Mouse (Mus musculus): ENCODE data around the gene Olfr20. TPM values are rescaled to one million over a fixed set of nuclear protein-coding genes. Genes with fewer than 3 reads are reported as not detected.

The Olfr20 gene
- total and polyA plus RNA-seq, 2 experiments: 1.8 TPM; not detected in 1

DNA sequence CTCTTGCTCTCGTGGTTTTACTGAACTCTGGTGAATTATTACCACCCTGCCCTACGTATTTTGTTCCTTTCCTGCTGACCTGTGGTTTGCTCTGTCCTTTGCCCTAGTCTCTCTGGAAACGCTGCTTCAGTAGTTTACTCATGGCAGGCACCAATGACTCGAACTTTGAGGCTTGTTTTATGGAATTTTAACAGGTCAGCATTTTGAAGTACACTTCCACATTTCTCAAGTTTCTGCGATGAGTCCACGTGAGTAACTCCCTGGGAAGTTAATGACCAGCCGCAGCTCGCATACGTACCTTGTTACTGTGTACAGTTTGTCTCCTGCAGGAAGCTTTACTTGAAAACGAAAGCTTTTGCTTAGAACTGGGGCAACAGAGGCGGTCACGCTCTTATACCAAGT, 24.1 kb upstream of the Olfr20 start:
- TF ChIP-seq CTCF (IDR thresholded peaks at IDR 0.05; ENCODE audit: low read depth, low read length): no peak
- TF ChIP-seq POLR2A (IDR thresholded peaks at IDR 0.05; ENCODE audit: extremely low read depth, insufficient read depth, low read length): no peak
- 10% methylated on average over 12 of the region's 12 CpGs for WGBS
- Histone ChIP-seq H3K9ac (ENCODE audit: low read depth, low read length) (no peak overlapping the region), H3K4me1 (ENCODE audit: control insufficient read depth, insufficient read depth, low read length) (peaks cover 9% of the 10 kb centered on the region; the same call in 1 of the 2 replicates), H3K4me3 (ENCODE audit: insufficient read depth, low read depth, low read length) (peak overlapping the region; percentile 46), H3K27ac (replicated peaks; ENCODE audit: insufficient read depth, low read depth, low read length) (no peak overlapping the region; the same call in 1 of the 2 replicates), H3K36me3 (ENCODE audit: control insufficient read depth, insufficient read depth, low read length) (no peaks in the 10 kb centered on the region), H3K79me2 (ENCODE audit: control insufficient read depth, insufficient read depth, low read length) (peaks cover 7% of the 10 kb centered on the region; the same call in 1 of the 2 replicates), H3K27me3 (ENCODE audit: control insufficient read depth, insufficient read depth, low read length) (no peaks in the 10 kb centered on the region)
- peak; percentile 100 for DNase-seq (ENCODE audit: extremely low read depth, low read depth, low spot score)

DNA sequence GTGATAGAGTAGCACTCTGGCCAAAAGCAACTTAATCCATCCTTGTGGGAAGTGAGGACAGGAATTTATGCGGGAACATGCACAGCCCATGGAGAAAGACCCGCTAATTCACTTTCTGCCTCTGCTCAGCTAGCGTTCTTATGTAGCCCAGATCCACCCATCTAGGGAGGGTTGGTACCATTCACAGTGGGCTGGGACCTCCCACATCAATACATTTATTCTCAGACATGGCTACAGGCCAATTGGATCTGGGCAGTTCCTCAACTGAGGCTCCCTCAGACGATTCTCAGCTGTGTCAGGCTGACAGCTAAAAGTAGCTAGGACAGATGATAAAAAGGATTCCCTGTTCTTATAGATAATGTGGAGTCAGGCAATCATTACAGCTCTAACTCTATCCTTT, 23.2 kb upstream of the Olfr20 start:
- Histone ChIP-seq H3K9ac (ENCODE audit: low read depth, low read length) (no peak overlapping the region), H3K36me3 (ENCODE audit: control insufficient read depth, insufficient read depth, low read length) (no peaks in the 10 kb centered on the region), H3K4me1 (ENCODE audit: control insufficient read depth, insufficient read depth, low read length) (peaks cover 9% of the 10 kb centered on the region; the same call in 1 of the 2 replicates), H3K27ac (replicated peaks; ENCODE audit: insufficient read depth, low read depth, low read length) (no peak overlapping the region), H3K27me3 (ENCODE audit: control insufficient read depth, insufficient read depth, low read length) (no peaks in the 10 kb centered on the region), H3K4me3 (ENCODE audit: insufficient read depth, low read depth, low read length) (no peak overlapping the region), H3K79me2 (ENCODE audit: control insufficient read depth, insufficient read depth, low read length) (peaks cover 7% of the 10 kb centered on the region; the same call in 1 of the 2 replicates)
- 19% methylated on average over 4 of the region's 4 CpGs for WGBS
- TF ChIP-seq POLR2A (IDR thresholded peaks at IDR 0.05; ENCODE audit: extremely low read depth, insufficient read depth, low read length) (no peak), CTCF (IDR thresholded peaks at IDR 0.05; ENCODE audit: low read depth, low read length) (no peak)
- no peak for DNase-seq (ENCODE audit: extremely low read depth, low read depth, low spot score)

DNA sequence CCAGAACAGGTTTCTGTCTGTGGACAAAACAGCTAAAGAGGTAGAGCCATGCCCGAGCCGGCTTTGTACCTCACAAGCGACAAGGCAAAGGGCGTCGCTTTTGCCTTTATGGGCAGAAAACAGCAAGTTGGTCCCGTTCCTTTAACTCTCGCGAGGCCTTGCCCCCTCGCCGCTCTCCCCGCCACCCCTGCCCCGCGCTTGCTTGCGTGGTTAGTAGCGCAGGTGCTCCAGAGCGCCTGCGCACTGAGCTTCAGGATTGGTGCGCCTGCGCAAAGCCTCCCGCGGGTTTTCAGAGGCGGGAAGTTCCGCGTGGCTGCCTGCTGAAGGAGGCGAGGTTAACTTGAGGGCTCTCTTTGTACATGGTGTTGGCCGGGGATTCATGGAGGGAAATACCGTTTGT, 21.1 kb upstream of the Olfr20 start, which contains the start of the genes Aspa, Gm49340 and Spata22:
Gene Aspa, minus strand, starts transcription at position 155 of the 400 bp plus-strand sequence.
Gene Gm49340, plus strand, starts transcription at position 300 of the 400 bp plus-strand sequence.
Gene Spata22, plus strand, starts transcription at position 300 of the 400 bp plus-strand sequence.
- Histone ChIP-seq H3K79me2 (ENCODE audit: control insufficient read depth, insufficient read depth, low read length) (0 out of 2 replicates have a peak, but pooled peaks cover 3% of the 10 kb centered on the region), H3K27ac (replicated peaks; ENCODE audit: insufficient read depth, low read depth, low read length) (no peak within 1 kb of the TSS)
- no peak for DNase-seq (ENCODE audit: extremely low read depth, low read depth, low spot score)

DNA sequence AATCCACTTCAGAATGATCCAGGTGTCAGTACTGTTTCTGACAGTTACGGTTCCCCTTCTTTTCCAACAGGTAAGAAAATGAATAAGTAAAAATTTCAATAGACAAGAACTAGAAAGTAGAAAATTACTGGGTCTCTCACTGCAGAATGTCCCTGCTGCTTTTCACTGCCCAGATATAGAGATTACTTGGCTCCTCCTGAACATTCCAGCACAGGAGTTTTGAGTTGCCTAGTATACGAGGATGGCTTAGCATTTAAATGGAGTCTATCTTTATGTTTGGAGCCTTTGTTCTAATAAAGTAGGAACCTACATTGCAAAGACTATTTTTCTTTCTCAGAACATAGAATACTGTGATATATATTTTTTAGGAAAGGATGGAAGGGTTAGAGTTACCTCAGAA, 17.2 kb upstream of the Olfr20 start:
- H3K27ac ChIP-seq (replicated peaks; ENCODE audit: insufficient read depth, low read depth, low read length): no peak overlapping the region
- WGBS: 95% methylated on average over 2 of the region's 2 CpGs
- TF ChIP-seq POLR2A (IDR thresholded peaks at IDR 0.05; ENCODE audit: extremely low read depth, insufficient read depth, low read length) (no peak), CTCF (IDR thresholded peaks at IDR 0.05; ENCODE audit: low read depth, low read length) (no peak)
- no peak for DNase-seq (ENCODE audit: extremely low read depth, low read depth, low spot score)
- no peaks in the 10 kb centered on the region for H3K36me3 ChIP-seq (ENCODE audit: control insufficient read depth, insufficient read depth, low read length)
- no peaks in the 10 kb centered on the region for H3K4me1 ChIP-seq (ENCODE audit: control insufficient read depth, insufficient read depth, low read length)
- 0 out of 2 replicates have a peak, but pooled peaks cover 3% of the 10 kb centered on the region for H3K79me2 ChIP-seq (ENCODE audit: control insufficient read depth, insufficient read depth, low read length)
- H3K4me3 ChIP-seq (ENCODE audit: insufficient read depth, low read depth, low read length): no peak overlapping the region
- H3K9ac ChIP-seq (ENCODE audit: low read depth, low read length): no peak overlapping the region
- no peaks in the 10 kb centered on the region for H3K27me3 ChIP-seq (ENCODE audit: control insufficient read depth, insufficient read depth, low read length)

More for the DNA sequence above, 21.1 kb upstream of the Olfr20 start, which contains the start of the genes Aspa, Gm49340 and Spata22:
- TF ChIP-seq CTCF (IDR thresholded peaks at IDR 0.05; ENCODE audit: low read depth, low read length) (no peak), POLR2A (IDR thresholded peaks at IDR 0.05; ENCODE audit: extremely low read depth, insufficient read depth, low read length) (no peak)
- 87% methylated on average over 27 of the region's 27 CpGs for WGBS
- Histone ChIP-seq H3K27me3 (ENCODE audit: control insufficient read depth, insufficient read depth, low read length) (no peaks in the 10 kb centered on the region), H3K36me3 (ENCODE audit: control insufficient read depth, insufficient read depth, low read length) (no peaks in the 10 kb centered on the region), H3K4me3 (ENCODE audit: insufficient read depth, low read depth, low read length) (no peak within 1 kb of the TSS), H3K9ac (ENCODE audit: low read depth, low read length) (no peak within 1 kb of the TSS), H3K4me1 (ENCODE audit: control insufficient read depth, insufficient read depth, low read length) (peaks cover 9% of the 10 kb centered on the region; the same call in 1 of the 2 replicates)

DNA sequence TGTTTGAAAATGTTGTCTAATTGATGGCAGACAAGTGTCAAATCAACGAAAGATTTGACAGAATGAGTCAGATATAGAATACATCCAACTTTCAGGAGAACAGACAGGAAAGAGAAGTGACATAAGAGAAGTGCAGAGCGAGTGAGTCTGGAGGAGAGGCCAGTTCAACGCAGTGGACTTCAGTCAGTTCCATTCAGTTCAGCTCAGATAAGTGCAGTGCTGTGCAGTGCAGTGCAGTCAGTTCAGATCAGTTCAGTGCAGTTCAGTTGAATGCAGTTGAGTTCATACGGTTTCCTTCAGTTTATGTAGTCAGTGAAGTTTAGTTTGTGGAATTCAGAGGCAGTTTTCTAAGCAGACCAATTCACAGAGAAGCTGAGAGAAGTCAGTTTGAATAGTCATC, 13.7 kb upstream of the Olfr20 start:
- H3K4me3 ChIP-seq (ENCODE audit: insufficient read depth, low read depth, low read length): no peak overlapping the region
- H3K9ac ChIP-seq (ENCODE audit: low read depth, low read length): no peak overlapping the region
- WGBS: 83% methylated on average over 4 of the region's 4 CpGs
- H3K27me3 ChIP-seq (ENCODE audit: control insufficient read depth, insufficient read depth, low read length): no peaks in the 10 kb centered on the region
- TF ChIP-seq CTCF (IDR thresholded peaks at IDR 0.05; ENCODE audit: low read depth, low read length): no peak
- TF ChIP-seq POLR2A (IDR thresholded peaks at IDR 0.05; ENCODE audit: extremely low read depth, insufficient read depth, low read length): no peak
- DNase-seq (ENCODE audit: extremely low read depth, low read depth, low spot score): no peak
- no peaks in the 10 kb centered on the region for H3K36me3 ChIP-seq (ENCODE audit: control insufficient read depth, insufficient read depth, low read length)
- H3K4me1 ChIP-seq (ENCODE audit: control insufficient read depth, insufficient read depth, low read length): no peaks in the 10 kb centered on the region
- no peak overlapping the region for H3K27ac ChIP-seq (replicated peaks; ENCODE audit: insufficient read depth, low read depth, low read length)
- no peaks in the 10 kb centered on the region for H3K79me2 ChIP-seq (ENCODE audit: control insufficient read depth, insufficient read depth, low read length)

DNA sequence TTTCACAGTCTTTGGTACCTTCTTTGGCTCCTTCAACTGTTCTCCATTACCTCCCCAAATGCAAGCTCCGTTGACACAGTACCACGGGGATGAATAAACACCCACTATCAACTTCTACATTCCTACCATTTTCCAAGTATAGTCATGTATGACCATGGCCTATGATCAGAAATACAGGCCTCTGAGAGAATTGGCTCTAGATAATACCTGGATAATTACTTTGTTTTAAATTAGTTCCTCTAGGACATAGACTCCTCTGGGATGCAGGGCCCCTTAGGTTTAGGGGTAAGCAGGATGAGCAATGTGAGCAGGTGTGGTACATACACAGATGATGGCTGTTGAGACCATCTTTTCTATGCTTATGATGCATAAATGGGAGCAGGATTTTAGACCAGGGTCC, 20.4 kb downstream of the Olfr20 start, which contains the start of gene Olfr376:
Gene Olfr376, plus strand, starts transcription at position 301 of the 400 bp plus-strand sequence.
- Histone ChIP-seq H3K4me3 (ENCODE audit: insufficient read depth, low read depth, low read length) (no peak within 1 kb of the TSS), H3K4me1 (ENCODE audit: control insufficient read depth, insufficient read depth, low read length) (no peaks in the 10 kb centered on the region), H3K27ac (replicated peaks; ENCODE audit: insufficient read depth, low read depth, low read length) (no peak within 1 kb of the TSS), H3K79me2 (ENCODE audit: control insufficient read depth, insufficient read depth, low read length) (no peaks in the 10 kb centered on the region), H3K27me3 (ENCODE audit: control insufficient read depth, insufficient read depth, low read length) (no peaks in the 10 kb centered on the region), H3K36me3 (ENCODE audit: control insufficient read depth, insufficient read depth, low read length) (no peaks in the 10 kb centered on the region), H3K9ac (ENCODE audit: low read depth, low read length) (no peak within 1 kb of the TSS)
- TF ChIP-seq CTCF (IDR thresholded peaks at IDR 0.05; ENCODE audit: low read depth, low read length) (no peak), POLR2A (IDR thresholded peaks at IDR 0.05; ENCODE audit: extremely low read depth, insufficient read depth, low read length) (no peak)
- DNase-seq (ENCODE audit: extremely low read depth, low read depth, low spot score): no peak
- WGBS: 74% methylated on average over 2 of the region's 2 CpGs
